Mouse (Mus musculus) kidney, adult 9 months (tissue): ENCODE measurements around the gene Gcc1.
A peak's percentile ranks its signal among the peaks of the same experiment; 100 is the strongest.

Experiments
- DNase-seq: peaks from one replicate; pipeline ENCODE4 v3.0.0; 2022

The Gcc1 gene

DNA sequence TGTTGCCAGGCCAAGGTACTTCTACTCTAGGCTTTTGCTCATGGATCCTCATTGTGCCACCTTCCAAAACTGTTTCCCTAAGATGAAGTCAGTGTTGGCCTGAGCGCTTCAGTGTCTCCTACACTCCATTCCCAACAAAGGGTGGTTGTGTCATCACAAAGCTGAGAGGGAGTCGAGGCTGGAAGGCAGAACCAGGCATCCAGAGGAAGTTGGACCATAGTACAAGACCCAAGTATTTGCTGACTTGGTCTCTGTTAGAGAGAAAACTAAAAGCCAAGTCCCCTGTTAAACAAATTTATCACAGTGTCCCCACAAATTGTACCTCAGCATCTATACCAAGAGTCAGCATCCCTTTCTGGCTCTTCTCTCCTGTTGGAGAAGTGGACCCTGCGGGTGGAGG lies at the start of gene Gcc1:
Gene Gcc1, minus strand, starts transcription at position 101 of the 400 bp plus-strand sequence.
- no peak for DNase-seq

DNA sequence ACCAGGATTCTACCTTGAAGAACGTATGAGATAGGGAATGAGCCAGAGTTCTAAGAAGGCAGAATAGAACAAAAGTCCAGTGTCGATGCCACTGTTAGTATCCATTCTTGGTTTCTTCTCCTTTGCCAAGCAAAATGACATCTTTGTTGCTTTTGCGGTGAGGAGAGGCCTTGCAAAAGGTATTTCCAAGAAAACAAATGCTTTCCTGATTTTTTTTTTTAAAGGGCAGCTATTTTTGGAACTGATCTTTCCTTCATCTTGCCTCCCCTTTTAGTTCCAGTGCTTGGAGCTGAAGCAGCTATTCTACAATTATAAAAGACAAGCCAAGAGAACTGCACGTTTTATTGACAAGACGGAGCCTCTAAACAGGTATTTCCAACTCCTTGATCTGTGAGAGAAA lies 46.6 kb upstream of the Gcc1 start, which contains the start of gene Snd1:
Gene Snd1, plus strand, starts transcription at position 301 of the 400 bp plus-strand sequence.
- no peak for DNase-seq

DNA sequence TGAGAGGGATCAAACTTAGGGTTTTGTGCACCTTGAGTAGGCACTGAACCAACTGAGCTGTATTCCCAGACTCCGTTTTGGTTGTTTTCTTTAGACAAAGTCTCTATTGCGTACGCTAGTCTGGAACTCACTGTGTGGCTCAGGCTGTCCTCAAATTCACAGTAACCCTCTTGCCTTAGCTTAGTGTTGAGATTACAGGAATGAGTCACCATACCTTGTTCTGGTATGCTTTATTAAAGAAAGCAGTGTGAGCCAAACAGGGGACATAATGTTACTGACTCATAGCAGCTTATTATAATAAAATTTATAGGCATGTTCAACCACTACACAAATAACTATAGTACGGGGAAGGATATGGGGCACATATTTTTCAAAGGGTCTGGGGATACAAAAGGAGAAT lies 46.0 kb upstream of the Gcc1 start:
- no peak for DNase-seq

DNA sequence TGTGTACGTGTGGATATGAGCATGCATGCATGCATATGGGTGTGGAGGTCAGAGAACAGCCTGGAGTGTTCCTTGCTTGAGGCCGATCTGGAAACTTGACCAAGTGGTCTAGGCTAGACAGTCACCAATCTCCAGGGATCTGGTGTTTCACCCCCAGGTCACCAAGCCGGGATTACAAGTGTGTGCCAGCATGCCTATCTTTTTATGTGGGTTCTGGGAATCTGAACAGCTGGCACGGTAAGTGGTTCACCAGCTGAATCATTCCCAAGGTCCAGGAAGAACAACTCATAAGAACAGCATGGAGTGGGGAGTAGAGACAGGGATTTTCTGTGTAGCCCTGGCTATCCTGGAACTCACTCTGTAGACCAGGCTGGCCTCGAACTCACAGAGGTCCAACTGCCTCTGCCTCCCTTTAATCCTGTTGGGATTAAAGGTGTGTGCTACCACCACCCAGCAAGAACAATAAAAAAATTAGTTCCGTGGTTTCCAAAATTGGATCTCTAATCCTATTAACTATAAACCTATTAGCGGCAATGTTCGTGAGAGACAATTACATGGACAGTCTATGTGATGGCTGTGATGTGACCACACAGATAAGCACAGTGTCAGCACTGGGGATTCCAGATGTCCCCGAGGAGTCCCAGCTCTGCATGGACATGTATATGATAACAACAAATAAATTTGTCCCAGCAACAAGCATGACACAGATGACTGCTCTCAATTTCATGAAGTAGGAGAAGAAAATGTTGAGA lies 43.3 kb upstream of the Gcc1 start:
- no peak for DNase-seq

DNA sequence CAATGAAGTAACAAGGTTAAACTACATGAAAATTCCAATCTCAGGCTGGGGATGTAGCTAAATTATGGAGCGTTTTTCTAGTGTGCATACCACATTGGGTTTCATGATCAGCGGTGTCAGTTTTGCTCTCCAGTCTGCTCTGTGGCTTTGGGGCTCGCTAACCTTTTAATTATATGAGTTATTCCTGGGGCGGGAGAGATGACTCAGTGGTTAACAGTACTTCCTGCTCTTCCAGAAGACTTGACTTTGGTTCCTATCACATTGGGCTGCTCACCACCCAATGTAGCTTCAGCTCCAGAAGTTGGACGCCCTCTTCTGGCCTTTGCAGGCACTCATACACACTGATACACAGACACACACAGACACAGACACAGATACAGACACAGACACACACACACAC lies 42.4 kb upstream of the Gcc1 start:
- DNase-seq, result no peak

DNA sequence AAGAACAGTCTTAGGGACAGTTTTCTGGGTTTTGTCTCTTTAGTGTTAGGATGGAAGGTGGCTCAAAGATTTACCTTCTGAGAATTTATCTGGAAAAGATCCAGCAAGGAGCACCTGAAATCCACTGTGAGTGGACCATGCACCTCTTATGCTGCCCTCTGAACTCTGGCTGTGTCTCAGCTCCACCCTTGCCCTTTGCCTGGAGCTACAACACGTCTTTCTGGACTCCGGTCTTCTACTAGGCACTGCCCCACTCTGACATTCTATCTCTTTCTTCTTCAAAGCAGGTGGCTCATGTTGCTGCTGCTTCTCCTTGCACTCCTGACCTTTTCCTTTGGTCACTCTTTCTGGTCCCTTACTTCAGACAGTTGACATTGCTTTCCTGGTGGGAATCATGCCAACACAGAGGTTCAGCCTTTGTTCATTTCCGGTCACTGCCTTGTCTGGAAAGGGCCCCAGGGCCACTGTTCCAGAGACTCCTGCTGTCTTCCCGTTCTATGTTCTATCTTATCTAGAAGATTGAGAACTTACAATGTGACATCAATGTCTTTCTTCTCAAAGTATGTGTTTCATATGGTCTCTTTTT lies 41.9 kb upstream of the Gcc1 start:
- DNase-seq, result peak; percentile 49

DNA sequence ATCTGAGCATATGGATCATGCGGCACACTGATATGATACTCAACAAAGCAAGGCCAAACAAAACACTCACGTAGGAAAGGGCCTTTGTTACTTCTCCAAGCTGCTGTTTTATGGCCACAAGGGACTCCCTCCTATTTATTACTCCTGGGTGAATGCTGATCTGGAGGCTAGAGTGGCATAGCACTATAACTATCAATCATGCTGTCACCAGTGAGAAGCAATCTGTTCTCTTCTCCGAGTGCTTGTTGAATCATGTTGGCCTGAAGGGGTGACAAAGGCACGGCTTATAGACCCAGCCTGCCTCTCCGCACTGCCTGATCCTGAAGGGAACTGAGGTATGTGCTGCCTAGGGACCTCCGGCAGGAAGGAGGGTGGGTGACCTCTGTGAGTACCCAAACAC lies 36.4 kb upstream of the Gcc1 start:
- DNase-seq, result no peak

DNA sequence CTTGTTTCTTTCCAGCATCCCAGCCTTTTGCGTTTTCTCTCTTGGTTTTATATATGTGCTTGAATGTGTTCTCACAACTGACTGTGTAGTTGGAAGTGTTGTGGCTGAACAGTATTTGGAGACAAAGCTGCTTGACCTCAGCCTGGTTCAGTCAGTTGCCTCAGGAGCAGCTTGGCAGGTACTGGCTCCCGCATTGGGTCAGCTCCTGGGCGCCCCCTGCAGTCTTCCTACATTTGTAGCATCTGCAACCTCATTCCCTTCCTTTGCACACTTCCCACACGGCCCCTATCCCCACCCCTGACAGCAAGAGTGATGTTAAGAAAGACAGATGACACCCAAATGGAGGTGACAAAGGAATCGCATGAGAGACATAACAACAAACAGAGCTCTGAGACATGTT lies 32.3 kb upstream of the Gcc1 start:
- peak; percentile 79 for DNase-seq

DNA sequence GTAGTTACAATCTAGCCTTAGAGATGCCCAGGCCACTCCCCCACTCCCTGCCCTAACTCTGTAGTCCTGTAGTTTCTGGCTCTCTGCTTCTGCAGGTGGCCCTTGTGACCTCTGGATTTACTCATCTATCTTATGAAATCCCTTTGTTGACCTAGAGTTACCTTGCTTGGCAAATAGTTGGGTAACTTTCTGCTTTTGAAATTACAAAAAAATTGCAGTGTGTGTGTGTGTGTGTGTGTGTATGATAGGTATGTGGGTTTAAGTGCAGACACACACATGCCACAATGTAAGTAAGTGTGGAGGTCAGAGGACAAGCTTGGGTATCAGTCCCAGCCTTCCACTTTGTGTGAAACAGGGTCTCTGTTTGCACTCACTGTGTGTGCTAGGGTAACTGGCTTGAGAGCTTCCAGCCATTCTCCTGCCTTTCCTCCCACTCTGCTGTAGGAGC lies 31.1 kb upstream of the Gcc1 start:
- DNase-seq, result no peak

DNA sequence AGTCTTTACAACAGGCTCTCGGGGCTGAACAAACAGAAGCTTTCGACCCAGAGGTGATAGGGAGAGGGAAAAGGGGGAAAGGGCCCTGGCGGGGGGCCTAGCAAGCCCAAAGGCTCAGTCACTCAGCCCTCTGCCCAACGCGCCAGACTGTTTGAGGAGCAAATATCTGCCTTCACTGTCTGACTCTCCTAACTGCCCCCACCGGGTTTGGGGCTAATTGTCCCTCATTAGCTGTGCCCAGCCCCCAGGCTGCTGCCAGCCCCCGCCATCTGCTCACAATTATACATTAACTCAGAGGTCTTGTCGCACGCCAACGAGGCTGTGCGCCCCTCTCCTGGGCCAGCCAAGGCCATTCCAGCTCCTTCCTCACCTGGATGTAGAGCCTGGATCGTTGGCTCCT lies 22.8 kb upstream of the Gcc1 start:
- DNase-seq, result no peak

DNA sequence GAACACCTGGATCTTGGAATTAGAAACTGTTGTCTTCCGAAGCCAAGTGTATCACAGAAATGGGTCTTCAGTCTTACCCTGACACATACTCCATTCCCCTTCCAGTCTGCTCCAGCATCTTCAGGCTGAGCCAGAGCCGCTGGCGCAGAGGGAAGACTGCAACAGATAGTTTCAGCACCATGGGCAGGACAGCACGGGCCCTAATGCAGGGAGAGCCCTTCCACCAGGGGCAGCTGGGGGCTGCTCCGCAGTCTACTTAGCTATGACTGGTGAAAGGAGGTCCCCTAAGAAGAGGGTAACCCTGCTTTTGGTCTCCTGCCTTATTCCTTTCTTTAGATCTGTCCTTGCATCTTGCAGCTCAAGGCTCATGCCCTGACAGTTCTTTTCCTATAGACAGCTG lies 22.3 kb upstream of the Gcc1 start:
- DNase-seq, result no peak

DNA sequence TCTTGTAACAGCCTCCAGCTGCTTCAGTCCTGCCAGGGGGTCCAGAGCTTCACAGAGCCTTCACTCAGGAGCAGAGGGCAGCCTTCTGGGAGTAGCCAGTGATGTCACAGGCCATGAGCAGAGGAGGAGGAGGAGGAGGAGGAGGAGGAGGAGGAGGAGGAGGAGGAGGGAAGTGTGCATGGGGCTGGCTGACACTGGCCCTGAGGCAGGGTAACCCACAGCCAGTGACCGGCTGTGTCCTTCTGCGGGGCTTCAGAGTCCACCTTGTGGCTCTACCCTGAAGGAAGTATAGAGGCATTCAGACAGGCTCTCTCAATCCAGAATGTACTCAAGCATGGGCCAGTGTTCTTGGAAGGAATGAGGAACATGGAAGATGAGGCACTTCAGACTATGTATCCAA lies 21.1 kb upstream of the Gcc1 start, which contains the start of gene Pax4:
Gene Pax4, minus strand, starts transcription at position 101 of the 400 bp plus-strand sequence.
- no peak for DNase-seq

DNA sequence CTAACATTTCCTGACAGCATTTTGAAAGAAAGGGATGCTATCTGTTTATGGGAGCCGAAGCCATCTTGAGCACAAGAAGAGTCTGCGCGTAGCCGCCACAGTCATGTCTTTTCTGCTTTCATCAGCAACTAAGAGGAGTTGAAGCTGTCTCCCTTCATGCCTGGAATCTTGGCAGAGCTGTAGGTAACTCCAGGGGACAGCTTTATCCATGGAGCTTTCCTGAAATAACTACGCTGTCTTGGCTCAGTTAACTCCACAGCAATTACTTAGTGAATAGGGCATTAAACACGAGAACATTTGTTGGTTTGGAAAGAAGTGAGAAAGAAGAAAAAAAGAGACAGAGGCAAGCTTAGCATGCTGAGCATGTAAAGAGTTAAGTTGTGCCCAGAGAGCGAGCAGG lies 19.7 kb upstream of the Gcc1 start:
- DNase-seq, result no peak

DNA sequence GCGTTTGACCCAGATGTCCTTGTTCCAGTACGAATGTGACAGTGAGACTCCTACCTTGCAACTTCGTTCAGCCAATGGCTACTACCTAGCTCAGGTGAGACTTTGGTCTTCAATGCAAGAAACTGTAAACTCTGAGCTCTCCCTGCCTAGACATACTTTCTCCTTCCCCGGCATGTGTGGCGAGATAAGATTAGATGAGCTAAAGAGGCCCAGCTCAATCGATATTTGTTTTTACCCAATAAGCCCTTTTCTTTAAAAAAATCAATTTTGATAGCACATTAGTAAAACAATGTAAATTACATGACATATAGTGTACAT lies 3.3 kb upstream of the Gcc1 start:
- DNase-seq, result no peak

DNA sequence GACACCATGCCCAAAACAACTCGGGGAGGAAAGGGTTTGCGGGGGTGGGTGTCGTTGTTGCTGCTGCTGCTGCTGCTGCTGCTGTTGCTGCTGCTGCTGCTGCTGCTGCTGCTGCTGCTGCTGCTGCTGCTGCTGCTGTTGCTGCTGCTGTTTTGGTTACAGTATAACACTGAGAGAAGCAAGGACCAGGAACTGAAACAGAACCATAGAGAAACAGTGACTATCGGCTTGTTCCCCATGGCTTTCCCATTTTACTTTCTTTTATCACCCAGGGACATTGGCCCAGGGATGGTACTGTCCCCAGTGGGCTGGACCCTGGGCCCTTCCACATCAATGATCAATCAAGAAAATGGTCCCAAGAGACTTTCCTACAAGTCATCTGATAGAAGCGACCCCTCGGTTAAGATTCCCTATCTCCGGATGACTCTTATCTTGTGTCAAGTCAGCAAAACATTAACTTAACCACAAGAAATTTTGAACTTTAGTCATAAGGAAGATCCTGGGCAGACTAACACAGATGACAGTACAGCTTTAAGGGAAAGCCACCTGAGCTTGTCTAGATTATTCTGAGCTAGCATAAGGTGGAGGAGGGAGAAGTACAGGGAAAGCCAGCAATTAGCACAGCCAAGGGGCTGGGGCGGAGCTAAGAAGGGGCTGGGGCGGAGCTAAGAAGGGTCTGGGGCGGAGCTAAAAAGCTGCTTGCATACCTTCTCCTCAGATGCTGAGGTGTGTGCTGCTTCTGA lies 2.8 kb upstream of the Gcc1 start:
- no peak for DNase-seq

DNA sequence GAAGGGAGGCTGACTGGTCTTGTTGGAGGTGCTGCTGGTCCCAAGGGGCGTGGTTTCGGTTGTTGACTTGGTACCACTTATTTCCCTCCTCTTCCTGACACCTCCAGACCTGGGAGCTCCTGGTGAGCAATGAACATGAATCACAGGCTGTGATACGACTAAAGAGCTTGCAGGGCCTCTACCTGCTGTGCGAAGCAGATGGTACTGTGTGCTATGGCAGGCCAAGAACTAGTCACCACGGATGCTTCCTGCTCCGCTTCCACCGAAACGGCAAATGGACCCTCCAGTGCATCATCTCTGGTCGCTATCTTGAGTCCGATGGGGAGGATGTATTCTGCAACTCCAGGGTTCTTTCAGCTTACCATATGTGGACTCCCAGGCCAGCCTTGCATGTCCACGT lies 1.7 kb upstream of the Gcc1 start:
- no peak for DNase-seq

DNA sequence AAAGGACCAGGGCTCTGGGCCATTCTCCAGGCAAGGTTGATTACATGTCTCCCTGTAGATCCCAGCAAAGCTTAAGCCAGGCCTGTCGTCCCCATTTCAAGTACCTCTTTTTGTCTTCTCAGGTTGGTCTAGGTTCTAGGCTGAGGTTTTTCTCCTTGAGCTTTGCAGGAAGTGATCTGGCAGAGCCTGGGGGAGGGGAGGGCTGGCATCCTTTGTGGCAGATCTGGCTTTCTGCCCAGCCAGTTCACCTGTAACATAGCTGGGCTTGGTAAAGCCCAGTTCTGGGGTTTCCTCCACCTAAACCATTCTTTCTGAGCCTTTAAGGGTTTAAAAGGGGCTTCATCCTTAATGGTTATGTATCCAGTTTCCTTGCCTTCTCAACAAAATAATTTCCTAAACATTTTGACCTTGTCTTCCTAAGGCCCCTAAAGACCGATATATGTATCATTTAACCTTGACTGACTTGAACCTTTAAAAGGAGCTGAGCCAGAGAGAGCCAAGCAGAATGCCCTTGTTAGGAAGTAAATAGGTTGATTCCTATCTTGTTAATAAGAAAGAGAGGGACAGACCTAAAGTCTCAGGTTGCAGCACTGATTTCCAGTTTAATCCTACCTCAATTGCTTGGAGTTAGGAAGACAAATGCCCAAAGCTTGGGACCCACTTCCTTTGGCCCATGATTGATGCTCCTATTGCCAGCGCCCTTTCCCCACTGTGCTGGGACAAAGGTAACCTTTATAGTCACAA lies 922 bp downstream of the Gcc1 start, which contains the start of gene Fscn3:
Gene Fscn3, plus strand, starts transcription at position 694 of the 744 bp plus-strand sequence.
- peak; percentile 56 for DNase-seq

DNA sequence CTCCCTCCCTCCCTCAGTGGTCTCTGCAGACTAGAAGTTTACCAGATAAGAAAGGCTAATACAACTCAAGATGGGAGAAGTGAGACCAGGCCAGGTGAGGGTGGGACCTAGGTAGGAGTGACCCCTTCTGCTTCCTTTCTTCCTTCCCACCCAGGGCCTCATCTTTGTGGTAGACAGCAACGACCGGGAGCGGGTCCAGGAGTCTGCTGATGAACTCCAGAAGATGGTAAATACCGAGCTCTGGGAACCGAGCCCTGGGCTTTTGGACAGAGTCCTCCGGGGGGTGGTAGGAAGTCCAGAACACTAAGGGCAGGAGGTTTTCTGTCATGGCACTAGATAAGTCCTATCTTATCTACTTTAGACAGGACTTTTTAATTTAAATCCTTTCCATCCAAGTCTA lies 3.2 kb downstream of the Gcc1 start:
- no peak for DNase-seq

DNA sequence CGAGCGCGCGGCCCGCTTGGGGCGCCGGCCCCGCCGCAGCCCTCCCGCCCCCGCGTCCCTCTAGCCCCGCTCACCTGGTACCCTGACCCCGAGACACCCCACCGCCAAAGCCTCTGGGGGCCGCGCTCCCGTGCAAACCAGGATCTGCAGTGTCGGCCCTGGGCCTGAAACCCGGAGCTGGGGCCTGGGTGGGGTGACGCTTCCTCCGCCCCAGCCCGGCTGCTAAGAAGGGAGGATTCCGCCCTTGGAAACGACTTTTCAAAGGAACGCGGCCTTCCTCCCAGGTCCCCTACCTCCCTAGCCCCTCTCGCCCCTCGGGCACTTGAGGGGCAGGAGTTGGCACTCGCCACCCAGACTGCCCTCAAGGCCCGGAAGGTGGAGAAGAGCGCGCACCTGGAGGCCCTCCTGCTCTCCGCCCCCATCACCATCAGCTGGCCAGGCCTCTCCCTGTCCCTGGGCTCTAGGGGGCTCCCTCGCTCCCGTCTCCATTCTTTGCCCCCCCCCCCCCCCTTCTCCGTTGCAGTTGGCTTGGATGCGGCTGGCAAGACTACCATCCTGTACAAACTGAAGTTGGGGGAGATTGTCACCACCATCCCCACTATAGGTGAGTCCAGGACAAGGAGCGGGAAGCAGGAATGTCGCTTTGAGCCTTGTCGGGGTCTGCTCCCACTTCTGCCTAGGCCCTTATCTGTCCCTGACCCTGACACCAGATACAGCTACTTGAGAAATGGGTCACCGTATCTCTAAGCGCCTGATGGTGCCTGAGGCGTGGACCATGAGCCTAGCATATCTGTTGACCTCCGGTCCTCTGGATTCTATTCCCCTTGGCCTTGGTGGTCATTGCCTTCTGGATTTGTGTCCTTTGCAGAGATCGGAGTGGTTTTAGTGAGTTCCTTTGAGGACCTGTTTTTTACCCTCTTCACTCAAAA lies 4.2 kb downstream of the Gcc1 start:
- DNase-seq, result peak; percentile 60

DNA sequence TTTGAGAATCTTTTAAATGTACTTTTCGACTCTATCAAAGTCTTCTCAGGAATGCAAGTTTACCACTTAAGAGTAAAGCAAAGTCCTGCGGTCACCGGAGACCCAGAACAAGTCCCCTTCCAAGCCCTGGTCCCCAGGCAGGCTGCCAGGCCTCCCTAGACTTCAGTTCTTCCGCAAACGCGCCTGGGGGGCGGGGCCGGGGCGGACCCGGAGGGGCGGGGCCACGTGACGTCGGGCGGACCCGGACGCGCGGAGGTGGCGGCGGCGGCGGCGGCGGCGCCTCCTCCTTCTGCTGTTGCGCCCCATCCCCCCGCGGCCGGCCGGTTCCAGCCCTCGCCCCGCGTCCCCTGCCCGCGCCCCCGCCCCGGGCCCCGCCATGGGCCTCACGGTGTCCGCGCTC lies 4.9 kb downstream of the Gcc1 start, which contains the start of gene Arf5:
Gene Arf5, plus strand, starts transcription at position 248 of the 400 bp plus-strand sequence.
- peak; percentile 95 for DNase-seq

DNA sequence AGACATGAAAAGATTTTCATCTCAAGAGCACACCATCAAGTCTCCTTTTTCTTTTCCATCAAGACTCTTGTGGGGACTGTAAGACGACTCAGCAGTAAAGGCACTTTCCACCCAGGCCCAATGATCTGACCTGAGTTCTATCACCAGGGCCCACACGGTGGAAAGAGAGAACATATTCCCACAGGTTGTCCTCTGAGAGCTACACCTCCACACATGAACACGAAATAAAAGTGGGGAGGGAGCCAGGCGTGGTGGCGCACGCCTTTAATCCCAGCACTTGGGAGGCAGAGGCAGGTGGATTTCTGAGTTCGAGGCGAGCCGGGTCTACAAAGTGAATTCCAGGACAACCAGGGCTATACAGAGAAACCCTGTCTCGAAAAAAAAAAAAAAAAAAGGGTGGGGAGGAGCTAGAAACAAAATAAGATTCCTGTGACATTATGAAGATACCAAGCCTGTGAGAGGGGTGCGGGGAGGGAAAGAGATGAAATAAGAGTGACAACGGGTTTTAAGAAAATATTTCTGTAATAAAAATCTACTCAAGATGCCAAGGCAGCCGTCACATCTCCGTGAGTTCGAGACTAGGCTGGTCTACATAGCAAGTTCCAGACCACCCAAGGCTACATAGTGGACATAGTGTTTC lies 5.4 kb downstream of the Gcc1 start:
- peak; percentile 23 for DNase-seq
